Mouse (Mus musculus) kidney, adult 18-20 months (tissue): ENCODE measurements around the gene R3hdm2.

Experiments
- DNase-seq: peaks from one replicate; pipeline ENCODE4 v3.0.0; 2021

The R3hdm2 gene

GRCm38 (mm10) chr10:127425794-127426193 is 45.7 kb downstream of the R3hdm2 start:
- no peak for DNase-seq

GRCm38 (mm10) chr10:127426670-127427069 is 46.5 kb downstream of the R3hdm2 start:
- no peak for DNase-seq

- no peak for DNase-seq
Observed at GRCm38 (mm10) chr10:127427107-127427506, 47.0 kb downstream of the R3hdm2 start.

GRCm38 (mm10) chr10:127427987-127428386 is 47.9 kb downstream of the R3hdm2 start:
- DNase-seq: no peak

GRCm38 (mm10) chr10:127429538-127429937 is 49.4 kb downstream of the R3hdm2 start:
- DNase-seq: no peak

- no peak for DNase-seq
Observed at GRCm38 (mm10) chr10:127432466-127432865, 52.3 kb downstream of the R3hdm2 start.

- DNase-seq: no peak
Observed at GRCm38 (mm10) chr10:127437354-127438113, 57.4 kb downstream of the R3hdm2 start.

GRCm38 (mm10) chr10:127453701-127454100 is 73.6 kb downstream of the R3hdm2 start:
- no peak for DNase-seq

- no peak for DNase-seq
Observed at GRCm38 (mm10) chr10:127462411-127463096, 82.4 kb downstream of the R3hdm2 start.

GRCm38 (mm10) chr10:127471281-127471988 is 91.3 kb downstream of the R3hdm2 start:
- no peak for DNase-seq

- DNase-seq: no peak
Observed at GRCm38 (mm10) chr10:127472722-127473121, 92.6 kb downstream of the R3hdm2 start.

- no peak for DNase-seq
Observed at GRCm38 (mm10) chr10:127475175-127475574, 95.0 kb downstream of the R3hdm2 start.

GRCm38 (mm10) chr10:127476541-127476940 is 96.4 kb downstream of the R3hdm2 start:
- DNase-seq: no peak

GRCm38 (mm10) chr10:127477301-127477700 is 97.2 kb downstream of the R3hdm2 start:
- no peak for DNase-seq

- no peak for DNase-seq
Observed at GRCm38 (mm10) chr10:127479131-127479530, 99.0 kb downstream of the R3hdm2 start.

- peak; percentile 35 for DNase-seq
Observed at GRCm38 (mm10) chr10:127480833-127481813, 101.0 kb downstream of the R3hdm2 start.

- DNase-seq: no peak
Observed at GRCm38 (mm10) chr10:127485235-127485634, 105.1 kb downstream of the R3hdm2 start.

GRCm38 (mm10) chr10:127488856-127489255 is 108.7 kb downstream of the R3hdm2 start:
- DNase-seq: no peak

- DNase-seq: no peak
Observed at GRCm38 (mm10) chr10:127490160-127491127, 110.3 kb downstream of the R3hdm2 start.

GRCm38 (mm10) chr10:127491128-127491512 is 111.0 kb downstream of the R3hdm2 start:
- no peak for DNase-seq

GRCm38 (mm10) chr10:127492118-127492517 is 112.0 kb downstream of the R3hdm2 start:
- no peak for DNase-seq
